Mouse (Mus musculus) layer of hippocampus, adult 9-11 months (tissue): ENCODE measurements at regions not wholly inside any gene's neighbourhood (a gene's known extent, or its start where the extent isn't known, plus 50 kb on each side); places are given as distances from the start of the nearest gene placed in this dataset.

ENCODE experiments used
- DNase-seq: peaks from one replicate; pipeline ENCODE4 v3.0.0; 2022

DNA sequence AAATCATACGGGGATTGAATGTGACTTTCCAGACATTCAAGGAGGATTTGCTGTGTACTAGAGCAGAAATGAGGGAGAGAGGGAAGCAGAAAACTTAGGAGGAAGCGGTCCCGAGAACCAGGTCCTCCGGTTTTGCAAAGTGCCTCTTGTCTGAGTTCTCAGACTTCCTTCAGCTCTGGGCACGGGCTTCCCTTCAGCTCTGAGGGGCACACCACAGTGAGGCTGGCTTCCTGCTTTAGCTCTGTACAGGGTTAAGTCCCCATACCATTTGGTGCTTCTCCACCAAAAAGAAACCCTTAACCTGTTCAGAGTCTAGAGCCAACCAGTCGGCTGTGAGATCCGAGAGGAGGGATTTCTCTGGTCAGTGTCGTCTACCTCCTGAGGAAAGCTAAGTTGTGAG is 167.8 kb upstream of the Sh3bp4 start:
- no peak for DNase-seq

DNA sequence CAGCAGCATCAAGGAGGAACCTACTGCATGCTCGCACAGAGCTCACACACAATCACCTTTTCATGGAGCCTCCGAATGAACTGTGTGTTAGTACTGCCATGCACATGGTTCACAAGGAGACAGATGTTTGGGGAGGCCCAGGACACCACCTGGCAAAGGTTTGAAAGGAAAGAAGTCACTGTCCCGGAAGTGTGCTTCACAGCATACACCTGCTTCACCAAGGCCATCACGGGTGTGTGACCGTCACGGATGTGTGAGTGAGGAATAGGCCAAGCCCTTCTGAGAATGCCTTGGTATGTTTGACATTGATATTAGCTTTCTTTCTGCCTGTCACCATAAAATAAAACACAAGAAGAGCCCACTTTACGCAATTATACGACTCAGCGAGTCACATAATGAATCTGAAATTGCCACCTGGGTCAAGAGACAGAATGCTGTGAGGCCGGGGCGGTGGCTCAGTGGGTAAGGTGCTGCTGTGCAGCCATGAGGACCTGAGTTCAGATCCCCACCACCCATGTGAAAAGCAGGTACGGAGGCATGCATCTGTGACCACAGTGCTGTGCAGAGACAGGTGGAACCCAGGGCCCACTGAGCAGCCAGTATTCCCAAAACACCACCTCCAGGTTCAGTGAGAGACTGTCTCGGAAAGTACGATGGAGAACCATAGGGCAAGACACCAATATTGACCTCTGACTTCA is 162.3 kb upstream of the Sh3bp4 start:
- no peak for DNase-seq

DNA sequence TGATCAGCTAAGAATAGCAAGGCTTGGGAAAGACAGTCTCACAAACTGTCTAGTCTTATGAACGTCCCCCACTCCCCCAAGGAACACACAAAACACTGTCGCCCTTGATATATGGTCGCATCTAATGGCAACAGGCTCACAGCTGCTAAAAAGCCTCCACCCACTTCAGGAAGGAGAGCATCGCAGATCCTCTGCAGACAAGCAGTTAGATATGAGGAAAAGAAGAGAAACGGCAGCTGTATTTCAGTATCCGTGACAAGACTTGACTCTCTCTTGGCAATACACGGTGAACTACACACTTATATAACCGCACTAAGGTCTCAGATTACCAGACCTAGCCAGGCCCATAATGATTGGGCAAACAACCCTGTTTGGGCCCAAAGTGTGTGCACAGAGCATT is 161.5 kb upstream of the Sh3bp4 start:
- no peak for DNase-seq

DNA sequence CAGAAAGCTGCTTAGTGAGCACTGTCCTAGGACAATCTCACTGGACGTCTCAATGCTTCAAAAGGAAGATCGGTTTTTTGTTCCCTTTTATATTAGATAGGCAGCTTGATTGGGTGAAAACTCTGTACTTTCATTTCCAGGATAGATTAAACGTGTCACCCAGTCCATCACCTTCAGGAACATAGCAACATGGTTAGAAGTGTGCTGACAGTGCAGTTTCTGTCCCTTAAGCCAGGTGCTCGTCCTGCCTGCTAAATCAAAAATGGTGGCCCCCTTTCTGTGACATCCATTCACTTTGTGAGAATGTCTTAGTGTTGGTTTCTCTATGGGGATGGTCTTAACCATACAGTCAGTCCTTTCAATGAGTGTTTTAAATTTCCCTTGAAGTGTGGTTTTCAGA is 160.9 kb upstream of the Sh3bp4 start:
- DNase-seq, result no peak

DNA sequence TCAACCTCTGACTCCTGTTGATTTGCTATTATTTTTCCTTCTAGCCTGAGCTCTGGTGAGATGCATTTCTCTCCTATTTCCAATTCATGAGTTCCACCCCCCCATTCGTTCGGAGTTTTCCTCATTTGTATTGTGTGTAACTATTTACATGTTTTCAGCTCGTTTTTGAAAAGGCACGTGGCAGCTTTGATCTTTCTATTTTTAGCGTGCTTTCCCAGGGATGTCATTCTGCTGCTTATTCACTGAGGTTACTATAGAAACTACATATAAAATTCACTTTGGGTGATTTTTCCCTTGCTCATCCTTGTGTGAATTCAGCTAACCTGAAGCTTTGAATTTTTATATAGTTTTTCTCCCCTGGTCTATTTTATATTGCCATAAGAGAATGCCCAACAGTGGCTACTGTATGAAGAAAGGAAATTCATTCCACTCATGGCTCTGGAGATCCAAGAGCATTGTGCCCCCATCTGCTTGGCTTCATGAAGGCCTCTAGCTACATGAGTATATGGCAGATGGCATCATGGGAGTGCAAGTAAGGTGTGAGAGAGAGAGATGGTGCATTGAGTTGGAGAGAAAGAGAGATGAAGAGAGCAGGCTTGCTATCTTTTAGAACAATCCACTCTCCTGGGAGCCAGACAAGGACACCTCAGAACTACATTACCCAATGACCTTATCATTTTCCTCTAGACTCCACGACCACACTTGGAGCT is 160.2 kb upstream of the Sh3bp4 start:
- no peak for DNase-seq

DNA sequence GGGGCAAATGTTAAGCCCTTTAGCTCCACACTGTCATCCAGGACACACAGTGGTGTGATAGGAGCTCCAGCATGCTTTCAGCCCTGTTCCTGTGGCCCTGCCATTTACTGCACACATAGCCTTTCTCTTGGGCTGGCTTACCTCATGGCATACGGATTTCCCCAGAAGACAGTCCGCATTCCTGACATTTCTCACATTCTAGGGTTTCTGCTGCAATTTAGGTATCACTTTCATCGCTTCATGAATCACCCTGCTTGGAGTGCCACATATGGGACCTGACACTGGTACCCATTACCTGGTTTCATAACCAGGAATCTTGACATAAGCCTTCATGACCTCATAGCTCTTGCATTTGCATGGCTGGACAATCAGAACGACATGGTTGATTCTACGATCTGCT is 158.5 kb upstream of the Sh3bp4 start:
- DNase-seq, result no peak

DNA sequence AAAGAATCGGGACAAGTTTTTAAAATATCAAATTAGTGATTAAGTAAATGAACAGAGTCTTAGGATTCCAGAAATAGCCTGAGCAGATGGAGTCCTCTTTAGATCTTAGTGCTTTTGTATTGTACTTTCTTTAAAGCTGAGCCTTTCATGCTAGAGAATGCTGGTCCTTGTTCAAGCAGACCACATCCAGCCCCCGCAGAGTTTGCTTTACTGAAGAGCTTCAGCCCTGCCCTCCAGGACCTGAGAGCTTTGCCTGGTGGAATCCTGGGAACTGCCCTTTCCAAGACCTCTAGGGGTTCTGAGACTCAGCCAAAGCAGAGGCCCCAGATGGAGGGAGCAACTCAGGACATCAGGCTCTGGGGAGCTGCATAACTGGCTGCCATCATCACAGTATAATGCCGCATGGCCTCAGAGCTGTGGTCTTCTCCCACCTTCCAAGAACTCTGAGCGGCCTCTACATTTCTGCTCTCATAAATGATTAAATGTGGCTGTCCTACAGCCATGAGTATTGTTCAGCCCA is 153.6 kb upstream of the Sh3bp4 start:
- DNase-seq, result no peak

DNA sequence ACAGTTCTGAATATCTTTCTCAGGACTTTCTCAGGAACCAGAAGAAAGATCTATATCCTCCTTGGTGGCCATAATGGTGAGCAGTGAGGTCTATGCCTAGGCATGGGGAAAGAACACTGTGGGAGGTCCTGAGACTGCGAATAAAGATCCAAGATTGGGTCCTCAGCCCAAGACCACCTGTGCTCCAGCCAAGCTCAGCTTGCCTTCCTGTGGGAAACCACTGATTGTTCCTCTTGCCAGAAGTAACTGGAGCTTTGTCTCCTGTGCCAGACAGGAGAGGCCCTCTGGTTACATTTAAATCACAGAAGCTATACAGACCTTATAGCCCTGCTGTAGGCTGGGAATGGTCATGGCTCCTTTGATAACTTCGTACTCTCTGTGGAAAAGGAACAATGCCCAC is 148.8 kb upstream of the Sh3bp4 start:
- no peak for DNase-seq

DNA sequence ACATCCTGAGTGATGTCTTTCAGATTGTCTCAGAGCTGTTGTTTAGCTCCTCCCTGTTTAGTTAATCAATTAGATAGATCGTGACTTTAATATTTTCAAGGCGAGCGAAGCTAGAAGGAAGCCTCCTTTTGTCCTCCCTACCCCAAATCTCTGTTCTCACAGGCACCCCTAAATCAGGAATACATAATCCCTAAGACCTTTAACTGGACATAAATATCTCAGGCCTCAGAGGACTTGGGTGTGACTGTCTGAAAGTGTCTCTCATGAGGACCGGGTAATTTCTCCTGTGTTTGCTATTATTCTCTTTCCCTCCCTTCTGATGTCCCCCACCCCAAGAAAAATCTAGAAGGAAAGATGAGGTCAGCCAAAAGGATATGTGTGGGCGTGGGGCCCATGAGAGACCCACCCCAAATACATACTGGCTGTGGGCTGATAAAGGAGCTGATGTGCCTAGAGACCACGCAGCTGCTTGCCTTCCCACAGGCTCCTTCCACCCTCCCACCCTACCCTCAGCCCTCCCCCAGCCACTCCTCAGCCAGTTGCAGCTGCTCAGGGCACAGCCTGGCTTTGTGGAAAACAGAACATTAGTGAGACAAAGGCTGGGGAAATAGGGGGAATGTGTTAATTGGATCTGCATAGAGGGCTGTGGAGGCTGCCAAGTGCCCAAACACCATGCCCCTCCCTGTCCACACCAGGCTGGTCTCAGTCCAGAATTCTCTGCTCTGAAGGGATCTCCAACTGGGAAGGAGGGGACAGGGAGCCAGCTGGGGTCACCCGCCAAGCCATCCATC is 146.2 kb upstream of the Sh3bp4 start:
- peak; percentile 58 for DNase-seq

DNA sequence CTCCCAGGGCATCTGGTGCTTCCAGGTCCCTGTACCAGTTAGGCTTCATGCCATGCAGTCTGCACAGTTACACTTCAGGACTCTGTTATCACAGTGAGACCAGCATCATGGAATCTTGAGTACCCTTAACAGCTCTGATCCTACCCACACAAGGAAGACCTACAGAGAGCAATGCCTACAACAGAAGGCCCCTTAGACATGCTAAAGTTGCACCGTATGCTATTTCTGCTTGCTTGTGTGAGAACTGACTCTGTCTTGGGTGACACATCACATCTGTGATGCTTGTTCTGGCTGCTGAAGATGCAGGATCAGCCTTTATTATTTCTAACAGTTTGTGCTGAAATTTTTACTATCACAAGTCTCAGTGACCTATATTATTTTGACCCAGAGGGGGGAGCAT is 135.0 kb upstream of the Sh3bp4 start:
- DNase-seq, result peak; percentile 38

DNA sequence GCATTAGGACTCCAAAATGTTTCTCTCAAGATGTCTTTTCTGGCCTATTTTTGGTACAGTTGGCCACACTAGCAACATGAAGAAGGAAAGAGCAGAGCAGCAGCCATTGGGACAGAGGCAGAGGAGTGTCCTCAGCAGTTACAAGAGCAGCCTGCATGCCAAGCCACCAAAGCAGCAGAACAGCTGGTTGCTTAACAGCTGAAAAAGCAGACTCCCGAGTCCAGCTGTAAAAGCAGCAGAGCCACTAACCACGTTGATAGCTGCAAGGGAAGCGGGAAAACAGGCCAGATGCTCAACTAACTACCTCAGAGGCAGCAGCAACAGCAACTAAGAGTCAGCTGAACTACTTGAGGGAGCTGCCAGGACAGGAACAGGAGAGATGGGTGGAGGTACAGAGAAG is 134.4 kb upstream of the Sh3bp4 start:
- DNase-seq, result no peak

DNA sequence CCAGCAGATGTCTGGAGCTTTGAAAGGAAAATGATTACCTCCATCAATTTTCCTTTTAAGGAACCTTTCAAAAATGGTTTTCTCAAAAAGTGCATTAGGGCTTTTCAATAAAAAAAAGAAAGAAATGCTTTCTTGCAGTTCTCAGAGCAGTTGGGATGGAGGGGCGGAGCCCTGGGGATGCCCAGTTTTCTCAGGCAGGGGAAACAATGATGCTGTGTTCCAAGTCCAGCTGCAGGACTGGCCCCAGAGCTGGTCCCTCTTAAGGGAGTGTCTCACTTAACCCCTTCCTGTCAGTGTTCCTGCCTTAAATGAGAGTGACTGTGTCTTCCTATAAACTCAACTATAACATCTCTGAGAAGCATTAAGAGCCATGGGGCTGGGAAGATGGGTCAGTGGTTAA is 132.9 kb upstream of the Sh3bp4 start:
- peak; percentile 17 for DNase-seq

DNA sequence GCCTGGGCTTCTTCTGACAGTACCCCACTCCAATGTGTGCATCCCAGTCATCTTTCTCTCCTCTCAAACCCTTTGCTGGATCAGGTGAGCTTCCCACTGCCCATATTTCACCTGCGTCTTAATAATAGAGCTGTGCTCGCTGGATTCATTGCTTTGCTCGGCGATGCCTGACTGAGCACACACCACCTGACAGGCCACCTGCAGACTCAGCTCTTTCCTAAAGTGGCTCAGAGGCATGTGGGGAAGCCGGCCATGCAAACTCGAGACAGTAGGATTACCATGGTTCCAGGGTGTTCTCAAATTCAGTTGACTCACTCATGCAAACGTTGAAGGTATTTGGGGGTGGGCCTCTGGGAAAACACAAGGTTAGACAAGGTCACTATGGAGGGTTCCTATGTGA is 131.8 kb upstream of the Sh3bp4 start:
- DNase-seq, result no peak

DNA sequence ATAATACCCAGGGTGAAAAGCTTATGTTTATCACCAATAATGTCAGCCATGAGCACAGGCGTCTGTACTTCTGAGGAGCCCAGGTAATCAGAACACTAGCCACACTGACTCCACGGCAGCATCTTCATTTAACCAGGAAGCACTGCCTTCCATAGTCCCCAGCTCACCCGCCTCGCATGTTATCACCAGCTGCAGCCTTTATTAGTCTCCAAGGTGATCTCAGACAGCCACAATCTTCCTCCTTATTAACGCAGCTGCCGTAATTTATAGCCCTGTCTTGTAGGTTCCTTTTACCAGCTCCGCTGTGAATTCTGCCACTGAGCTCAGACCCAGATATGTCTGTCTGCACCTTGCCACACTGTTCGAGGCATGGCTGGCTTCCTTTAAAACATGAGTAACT is 127.2 kb upstream of the Sh3bp4 start:
- DNase-seq, result no peak

DNA sequence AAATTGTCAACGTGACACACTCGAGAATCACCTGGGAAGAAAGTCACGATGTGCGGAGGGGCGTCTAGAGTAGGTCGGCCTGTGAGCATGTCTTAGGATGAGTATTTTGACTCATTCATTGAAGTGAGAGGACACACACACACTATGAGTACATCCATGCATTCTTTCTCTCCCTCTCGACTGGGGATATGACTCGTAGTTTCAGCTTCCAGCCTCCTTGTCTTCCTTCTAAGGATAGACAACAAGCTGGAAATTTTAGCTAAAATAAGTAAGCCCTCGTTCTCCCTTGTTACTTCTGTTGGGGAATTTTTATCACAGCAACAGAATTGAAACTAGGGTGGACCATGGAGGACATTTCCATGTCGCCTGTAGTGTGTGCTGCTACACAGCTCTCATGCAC is 124.3 kb upstream of the Sh3bp4 start:
- DNase-seq, result no peak

DNA sequence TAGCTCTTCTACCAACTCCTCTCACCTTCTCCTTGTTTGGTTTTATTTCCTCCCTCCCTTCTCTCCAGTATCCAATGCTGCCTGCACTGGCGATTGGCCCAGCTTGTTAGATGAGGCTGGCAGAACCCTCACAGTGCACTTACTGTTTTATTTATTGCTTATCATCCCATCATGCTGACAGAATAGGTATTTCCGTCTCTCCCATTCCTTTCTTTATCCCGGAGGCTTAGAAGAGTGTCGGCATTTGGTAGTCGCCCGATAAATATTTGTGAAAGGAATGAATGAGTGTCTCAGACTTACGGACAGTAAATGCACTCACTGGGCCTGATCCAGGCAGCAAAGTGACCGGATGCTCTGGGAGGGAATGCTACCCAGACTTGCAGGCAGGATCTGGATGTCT is 123.8 kb upstream of the Sh3bp4 start:
- DNase-seq, result no peak

DNA sequence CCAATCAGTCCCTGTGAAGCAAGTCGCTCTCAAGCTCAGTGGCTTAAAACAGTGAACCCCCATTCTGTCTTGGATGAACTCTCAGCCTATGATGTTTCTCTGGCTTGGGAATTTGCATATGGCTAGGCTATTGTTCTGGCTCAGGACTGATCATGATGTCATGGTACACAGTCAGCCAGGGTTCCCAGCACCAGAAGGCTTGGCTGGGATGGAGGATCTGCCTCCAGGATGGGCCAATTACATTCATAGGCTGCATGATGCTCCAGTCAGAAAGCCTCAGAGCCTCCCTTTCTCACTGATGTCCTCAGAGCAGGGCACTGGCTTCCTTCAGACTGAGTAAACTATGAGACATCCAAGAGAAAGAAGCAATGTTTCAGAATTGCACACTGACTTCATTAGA is 120.3 kb upstream of the Sh3bp4 start:
- DNase-seq, result no peak

DNA sequence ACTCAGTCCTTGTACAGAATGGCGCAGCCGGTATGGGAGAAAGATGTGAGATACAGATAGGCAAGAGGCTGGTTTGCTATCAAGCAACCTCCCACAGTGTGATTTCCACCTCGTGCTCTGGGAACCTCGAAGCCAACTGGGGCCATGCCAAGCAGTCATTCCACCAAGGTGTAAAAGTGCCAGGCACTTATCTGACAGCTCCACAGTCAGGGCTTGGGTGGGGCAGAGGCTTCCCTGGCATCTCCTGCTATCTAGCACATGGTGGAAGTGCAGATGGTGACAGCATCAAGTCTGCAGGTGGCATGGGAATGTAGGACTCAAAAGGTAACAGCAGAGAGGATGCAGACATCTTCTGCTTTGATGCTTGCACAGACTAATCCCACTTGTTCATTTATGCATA is 116.7 kb upstream of the Sh3bp4 start:
- DNase-seq, result no peak

DNA sequence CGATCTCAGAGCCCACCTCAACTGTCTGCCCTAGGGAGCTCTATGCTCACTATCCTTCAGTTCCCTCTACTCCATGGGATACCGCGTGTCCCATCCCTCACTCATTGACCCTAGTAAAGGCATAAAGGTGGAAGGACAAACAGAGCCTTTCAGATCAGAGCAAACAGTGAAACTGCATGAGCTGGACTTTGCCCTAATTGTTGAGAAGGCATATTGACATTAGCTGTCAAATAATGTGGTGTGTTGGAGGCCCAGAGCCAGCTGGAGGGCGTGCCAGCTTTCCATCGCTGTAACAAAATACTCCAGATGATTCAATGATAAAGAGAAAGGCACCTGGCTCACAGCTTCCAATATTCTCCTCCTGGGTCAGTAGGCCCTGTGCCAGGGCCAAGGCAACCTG is 115.4 kb upstream of the Sh3bp4 start:
- no peak for DNase-seq

DNA sequence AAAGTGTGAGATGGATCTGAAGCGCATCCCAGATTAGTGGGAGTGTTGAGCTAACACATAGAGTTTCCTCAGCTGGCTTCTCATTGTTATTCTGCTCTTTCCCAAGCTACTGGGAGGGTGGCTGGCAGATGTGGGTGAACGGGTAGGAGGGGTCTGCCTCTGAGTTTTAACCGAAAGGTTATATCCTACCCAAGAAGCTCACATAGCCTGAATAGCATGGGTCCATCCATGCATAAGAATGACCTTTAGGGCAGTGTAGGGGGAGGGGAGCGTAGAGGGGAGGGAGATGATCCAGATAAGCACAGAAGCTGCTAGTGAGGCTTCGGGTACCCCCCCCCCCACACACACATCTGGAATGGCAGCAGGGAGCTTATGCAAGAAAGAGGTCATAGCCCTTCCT is 113.2 kb upstream of the Sh3bp4 start:
- no peak for DNase-seq

DNA sequence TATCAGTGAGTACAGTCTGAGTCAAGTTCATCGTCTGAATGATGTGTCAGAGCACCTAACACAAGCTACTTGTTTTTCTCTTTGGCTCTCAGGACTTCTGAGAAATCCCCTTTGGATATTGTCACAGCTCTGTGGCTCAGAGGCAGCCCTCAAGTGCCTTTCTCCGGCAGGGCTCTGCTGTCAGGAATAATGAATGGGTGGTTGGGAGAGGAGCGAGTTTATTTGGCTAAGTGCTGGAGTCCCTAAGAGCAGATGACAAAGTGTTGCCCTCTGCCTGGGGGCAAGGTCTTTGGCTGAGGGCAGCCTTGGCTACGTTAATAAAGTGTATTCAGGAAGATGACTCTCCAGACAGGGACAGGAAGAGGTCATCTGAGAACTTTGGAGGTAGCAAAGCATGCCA is 110.5 kb upstream of the Sh3bp4 start:
- DNase-seq, result no peak

DNA sequence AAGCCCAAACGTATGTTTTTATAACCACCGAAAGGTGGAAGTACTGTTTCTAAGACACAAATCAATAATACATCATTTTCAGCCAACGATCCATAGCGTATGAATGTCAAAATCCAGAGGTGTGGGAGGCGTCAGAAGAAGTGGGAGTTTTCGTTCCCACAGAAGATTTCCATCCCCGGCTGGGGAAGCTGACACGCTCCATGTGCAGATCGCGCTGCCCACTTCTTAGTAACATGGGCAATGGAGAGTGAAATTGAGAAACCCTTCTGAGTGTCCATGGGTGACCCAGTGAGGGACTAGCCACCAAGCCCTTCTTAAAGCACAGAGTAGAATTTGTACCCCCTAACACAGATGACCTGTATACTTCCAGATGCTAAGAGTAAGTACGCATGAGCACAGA is 110.1 kb upstream of the Sh3bp4 start:
- no peak for DNase-seq

DNA sequence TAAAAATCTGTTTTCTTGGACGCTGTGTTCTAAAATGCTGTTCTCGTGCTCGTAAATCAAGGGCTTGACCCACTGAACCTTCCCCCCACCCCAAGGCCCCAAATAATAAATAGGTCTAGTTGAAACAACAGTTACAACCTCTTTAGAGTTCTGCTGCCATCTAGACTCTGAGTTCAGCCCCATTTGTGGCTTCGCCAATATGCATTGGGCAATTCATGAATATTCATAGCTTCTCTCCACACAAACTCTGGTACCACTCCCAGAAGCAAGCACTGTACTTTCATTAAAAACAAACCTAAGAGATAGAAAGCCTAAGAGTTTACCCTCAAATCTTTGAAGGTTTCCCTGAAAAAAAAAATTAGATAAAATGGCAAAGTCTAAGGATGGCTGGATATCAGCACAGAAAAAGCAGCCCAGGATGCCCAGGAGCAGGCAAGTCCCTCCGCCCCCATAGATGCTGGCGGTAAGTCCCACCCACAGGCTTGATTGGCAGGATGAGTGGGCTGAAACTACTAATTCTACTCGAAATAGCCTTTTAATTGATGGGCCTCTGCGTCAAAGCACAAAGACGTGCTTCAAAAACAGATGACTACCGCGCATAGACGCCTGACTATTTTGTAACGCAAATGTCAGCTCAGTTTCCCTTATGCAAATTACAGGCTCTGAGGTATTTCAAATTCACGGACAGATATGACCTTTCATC is 106.0 kb upstream of the Sh3bp4 start:
- peak; percentile 45 for DNase-seq
